Comparison of ENCODE assay signal across 8 mouse cellular contexts in genomic region chr1:13427068-13427434, GRCm38 (mm10).
DNase-seq lines count a peak whose midpoint lies in the region; ATAC-seq and TF ChIP-seq lines count a peak whose summit lies in the region.

No protein-coding gene starts in this region.

- no peaks in the 10 kb centered on the region for H3K27me3 ChIP-seq in kidney, postnatal 0 days (ENCODE audit: insufficient read depth, low read length)
- no peaks in the 10 kb centered on the region for H3K27me3 ChIP-seq in embryonic facial prominence, embryonic 12.5 days
- H3K27me3 ChIP-seq in intestine, embryonic 15.5 days (replicated peaks), result no peaks in the 10 kb centered on the region
- no peaks in the 10 kb centered on the region for H3K27me3 ChIP-seq in neural tube, embryonic 12.5 days (replicated peaks)

- no peak for DNase-seq in kidney, postnatal 0 days (ENCODE audit: low spot score)
- DNase-seq in kidney, adult 8-10 months, result no peak
- DNase-seq in urinary bladder, postnatal 25 days (ENCODE audit: low spot score), result no peak
- DNase-seq in thymus, postnatal 36 days, result no peak
- DNase-seq in ovary, postnatal 10 days (ENCODE audit: low spot score), result no peak

- H3K4me3 ChIP-seq in kidney, postnatal 0 days (replicated peaks; ENCODE audit: low read depth, low read length), result no peak overlapping the region
- H3K4me3 ChIP-seq in embryonic facial prominence, embryonic 12.5 days, result peak overlapping the region; percentile 36; the same call in 1 of the 2 replicates
- peak overlapping the region; percentile 35; the same call in 1 of the 2 replicates for H3K4me3 ChIP-seq in intestine, embryonic 15.5 days (replicated peaks)
- H3K4me3 ChIP-seq in neural tube, embryonic 12.5 days, result no peak overlapping the region

- no peak for ATAC-seq in kidney, postnatal 0 days (replicated peaks; ENCODE audit: low FRiP score, low read depth)
- ATAC-seq in embryonic facial prominence, embryonic 12.5 days (ENCODE audit: insufficient number of reproducible peaks, insufficient read depth, low FRiP score, low TSS enrichment), result no peak
- ATAC-seq in intestine, embryonic 15.5 days, result peak; percentile 27; the same call in 1 of the 2 replicates
- ATAC-seq in neural tube, embryonic 12.5 days (ENCODE audit: low FRiP score, low read depth), result peak; percentile 39; the same call in 1 of the 2 replicates

- H3K4me1 ChIP-seq in kidney, postnatal 0 days (replicated peaks; ENCODE audit: insufficient read depth, low read length), result no peaks in the 10 kb centered on the region
- peaks cover 7% of the 10 kb centered on the region; the same call in 1 of the 2 replicates for H3K4me1 ChIP-seq in embryonic facial prominence, embryonic 12.5 days
- 0 out of 2 replicates have a peak, but pooled peaks cover 10% of the 10 kb centered on the region for H3K4me1 ChIP-seq in intestine, embryonic 15.5 days (replicated peaks)
- 0 out of 2 replicates have a peak, but pooled peaks cover 5% of the 10 kb centered on the region for H3K4me1 ChIP-seq in neural tube, embryonic 12.5 days

- WGBS in kidney, postnatal 0 days, result 73% methylated on average over 5 of the region's 5 CpGs
- WGBS in embryonic facial prominence, embryonic 12.5 days, result 61% methylated on average over 5 of the region's 5 CpGs
- WGBS in intestine, embryonic 15.5 days, result 63% methylated on average over 5 of the region's 5 CpGs
- WGBS in neural tube, embryonic 12.5 days, result 64% methylated on average over 5 of the region's 5 CpGs

- no peak overlapping the region for H3K9ac ChIP-seq in kidney, postnatal 0 days (ENCODE audit: low read depth, low read length)
- no peak overlapping the region for H3K9ac ChIP-seq in embryonic facial prominence, embryonic 12.5 days
- H3K9ac ChIP-seq in intestine, embryonic 15.5 days, result no peak overlapping the region
- no peak overlapping the region for H3K9ac ChIP-seq in neural tube, embryonic 12.5 days

- H3K36me3 ChIP-seq in kidney, postnatal 0 days (ENCODE audit: insufficient read depth, low read length), result no peaks in the 10 kb centered on the region
- no peaks in the 10 kb centered on the region for H3K36me3 ChIP-seq in embryonic facial prominence, embryonic 12.5 days
- no peaks in the 10 kb centered on the region for H3K36me3 ChIP-seq in intestine, embryonic 15.5 days
- H3K36me3 ChIP-seq in neural tube, embryonic 12.5 days, result no peaks in the 10 kb centered on the region

- no peak for TF ChIP-seq CTCF in kidney, postnatal 0 days (IDR thresholded peaks at IDR 0.05; ENCODE audit: low read depth)

- H3K9me3 ChIP-seq in kidney, postnatal 0 days (replicated peaks; ENCODE audit: low read length), result no peaks in the 10 kb centered on the region
- H3K9me3 ChIP-seq in embryonic facial prominence, embryonic 12.5 days, result no peaks in the 10 kb centered on the region
- H3K9me3 ChIP-seq in intestine, embryonic 15.5 days, result no peaks in the 10 kb centered on the region
- no peaks in the 10 kb centered on the region for H3K9me3 ChIP-seq in neural tube, embryonic 12.5 days

- peak overlapping the region; percentile 70 for H3K4me2 ChIP-seq in kidney, postnatal 0 days (ENCODE audit: low read length)
- peak overlapping the region; percentile 51 for H3K4me2 ChIP-seq in embryonic facial prominence, embryonic 12.5 days (replicated peaks)
- peak overlapping the region; percentile 57 for H3K4me2 ChIP-seq in intestine, embryonic 15.5 days (replicated peaks)
- peak overlapping the region; percentile 59 for H3K4me2 ChIP-seq in neural tube, embryonic 12.5 days (replicated peaks)

- H3K27ac ChIP-seq in kidney, postnatal 0 days, result no peak overlapping the region
- H3K27ac ChIP-seq in embryonic facial prominence, embryonic 12.5 days, result 0 out of 2 replicates have a peak overlapping the region, but pooled peaks have one; percentile 12
- no peak overlapping the region; the same call in 1 of the 2 replicates for H3K27ac ChIP-seq in intestine, embryonic 15.5 days
- no peak overlapping the region for H3K27ac ChIP-seq in neural tube, embryonic 12.5 days

Comparison
In these comparisons a context has a peak if more than half of its experiments do, and no peak if none do; other contexts are left out.
1. ATAC-seq: peak in intestine, embryonic 15.5 days (single experiment) and neural tube, embryonic 12.5 days (single experiment); none in kidney, postnatal 0 days (single experiment) and embryonic facial prominence, embryonic 12.5 days (single experiment).
2. H3K4me3 ChIP-seq: peak in embryonic facial prominence, embryonic 12.5 days (single experiment) and intestine, embryonic 15.5 days (single experiment); none in kidney, postnatal 0 days (single experiment) and neural tube, embryonic 12.5 days (single experiment).
3. Peak in every context shown above with its lines, with median percentiles within 50 percentile points of each other: H3K4me2 ChIP-seq.